ENCODE assay signal across 33 mouse cellular contexts in the genomic region with DNA sequence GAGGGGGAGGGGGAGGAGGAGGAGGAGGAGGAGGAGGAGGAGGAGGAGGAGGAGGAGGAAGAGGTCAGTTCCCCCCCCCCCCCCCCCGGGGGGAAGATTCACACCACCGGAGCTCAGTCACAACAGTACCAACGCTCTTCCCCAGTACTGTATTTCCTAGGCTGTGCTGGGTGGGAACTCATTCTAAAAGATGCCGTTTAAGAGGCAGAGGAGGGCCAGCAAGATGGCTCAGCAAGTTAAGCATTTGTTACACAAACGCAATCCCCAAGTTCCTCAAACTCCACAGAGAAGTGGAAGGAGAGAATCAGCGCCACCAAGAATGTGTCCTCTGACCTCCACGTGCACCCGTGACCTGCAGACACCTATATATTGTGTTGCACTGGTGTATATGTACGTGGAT. TPM values are rescaled to one million over a fixed set of nuclear protein-coding genes. Genes with fewer than 3 reads are reported as not detected.
"Had no signal": no experiment of that assay in that cellular context is flagged by ENCODE, and none has a peak within 500 bp of the region (broad histone marks: within the 10 kb centered on the region; RNA-seq: fewer than 3 reads in every experiment).

No protein-coding gene starts in this region.

- H3K4me3 ChIP-seq: heart, embryonic 10.5 days; heart, embryonic 12.5 days; hindbrain, embryonic 12.5 days; intestine, embryonic 15.5 days; layer of hippocampus, adult 2 months; left cerebral cortex, adult 2 months; limb, embryonic 10.5 days; limb, embryonic 12.5 days; liver, embryonic 13.5 days had no signal

- DNase-seq: gastrocnemius, postnatal 14 days; gastrocnemius, postnatal 36 days; heart, adult 18-20 months; heart, postnatal 14 days; heart, postnatal 36 days; kidney, adult 18-20 months; kidney, adult 8-10 months; kidney, postnatal 10 days; kidney, postnatal 25 days; kidney, postnatal 4 days; liver; liver, embryonic 13.5 days had no signal

- H3K4me2 ChIP-seq: heart, embryonic 12.5 days; hindbrain, embryonic 12.5 days; hindbrain, embryonic 14.5 days; intestine, embryonic 15.5 days; limb, embryonic 12.5 days; liver, embryonic 11.5 days; liver, embryonic 13.5 days had no signal

- H3K4me1 ChIP-seq: hindbrain, embryonic 12.5 days; intestine, embryonic 15.5 days; liver, embryonic 13.5 days had no signal

- H3K36me3 ChIP-seq: heart, embryonic 10.5 days; heart, embryonic 12.5 days; hindbrain, embryonic 12.5 days; intestine, embryonic 15.5 days; limb, embryonic 10.5 days; limb, embryonic 12.5 days; liver, embryonic 13.5 days had no signal

- ATAC-seq: hindbrain, embryonic 16.5 days; inflammation-experienced regulatory T-cells, adult 6 months; intestine, embryonic 15.5 days; intestine, postnatal 0 days had no signal

- H3K27ac ChIP-seq: heart, embryonic 10.5 days; hindbrain, embryonic 12.5 days; hindbrain, embryonic 14.5 days; intestine, embryonic 15.5 days; layer of hippocampus, adult 2 months; left cerebral cortex, adult 2 months; limb, embryonic 10.5 days; limb, embryonic 12.5 days; liver, embryonic 13.5 days had no signal

- H3K27me3 ChIP-seq: heart, embryonic 12.5 days; hindbrain, embryonic 12.5 days; intestine, embryonic 15.5 days; limb, embryonic 12.5 days; liver, embryonic 13.5 days had no signal

- H3K9ac ChIP-seq: heart, embryonic 12.5 days; hindbrain, embryonic 12.5 days; hindbrain, embryonic 14.5 days; intestine, embryonic 15.5 days; limb, embryonic 12.5 days; liver, embryonic 13.5 days had no signal

- H3K9me3 ChIP-seq: heart, embryonic 10.5 days; hindbrain, embryonic 12.5 days; intestine, embryonic 15.5 days; limb, embryonic 10.5 days; limb, embryonic 12.5 days had no signal

RNA-seq across cellular contexts. Expression of a gene that starts 8.1 kb away (rescaled TPM):
- total RNA-seq: hematopoietic stem cell, adult 5-6 weeks had no signal

RNA-seq across cellular contexts. Expression of a gene that starts 57.6 kb away (rescaled TPM):
- total RNA-seq: gastrocnemius, adult 18-20 months; gastrocnemius, adult 8-10 months; gastrocnemius, postnatal 14 days; hematopoietic stem cell, adult 5-6 weeks; layer of hippocampus, postnatal 10 days; layer of hippocampus, postnatal 25 days; left cerebral cortex, adult 2 months; left cerebral cortex, postnatal 14 days had no signal
- polyA plus RNA-seq: gonadal fat pad, adult 2 months; hindbrain, embryonic 14.5 days; kidney, embryonic 14.5 days; limb, embryonic 12.5 days had no signal
